Mouse (Mus musculus): ENCODE measurements at regions not wholly inside any gene's neighbourhood (a gene's known extent, or its start where the extent isn't known, plus 50 kb on each side); places are given as distances from the start of the nearest gene placed in this dataset.

DNA sequence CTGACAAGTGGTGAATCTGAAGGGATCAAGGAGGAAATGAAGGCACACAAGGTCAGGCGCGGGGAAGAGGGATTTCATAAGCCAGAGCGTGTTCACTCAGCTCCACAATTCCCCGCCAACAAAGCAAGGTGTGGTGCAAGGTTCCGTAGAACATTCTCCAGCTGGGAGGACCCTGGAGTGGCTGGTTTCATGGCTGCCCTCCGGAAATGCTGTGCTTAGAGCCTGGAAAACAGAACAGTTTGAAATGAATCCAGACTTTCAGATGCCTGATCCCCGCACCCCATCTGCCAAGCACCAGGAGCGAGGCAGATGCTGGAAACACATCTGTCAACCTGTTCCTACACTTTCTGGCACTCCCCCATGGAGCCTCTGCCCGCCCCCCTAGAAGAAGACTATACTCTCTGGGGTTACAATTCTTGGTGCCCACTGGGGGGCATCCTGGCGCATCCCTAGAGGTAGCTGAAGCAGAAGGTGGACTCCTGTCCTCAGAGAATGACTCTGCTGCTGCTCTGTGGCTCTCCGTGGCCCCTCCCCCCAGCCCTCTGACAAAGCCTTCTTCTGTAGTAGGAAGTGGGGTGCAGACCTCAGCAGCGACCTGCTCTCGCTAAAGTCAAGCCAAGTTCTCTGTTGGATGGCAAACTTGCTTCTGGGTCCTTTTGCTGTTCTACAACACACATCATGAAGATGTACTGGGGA, 54.5 kb upstream of the Mafb start:
- peak in 1 of 2 experiments; percentile 32 for DNase-seq (ENCODE audit: extremely low spot score in 1 of 2, low spot score in 1 of 2)

DNA sequence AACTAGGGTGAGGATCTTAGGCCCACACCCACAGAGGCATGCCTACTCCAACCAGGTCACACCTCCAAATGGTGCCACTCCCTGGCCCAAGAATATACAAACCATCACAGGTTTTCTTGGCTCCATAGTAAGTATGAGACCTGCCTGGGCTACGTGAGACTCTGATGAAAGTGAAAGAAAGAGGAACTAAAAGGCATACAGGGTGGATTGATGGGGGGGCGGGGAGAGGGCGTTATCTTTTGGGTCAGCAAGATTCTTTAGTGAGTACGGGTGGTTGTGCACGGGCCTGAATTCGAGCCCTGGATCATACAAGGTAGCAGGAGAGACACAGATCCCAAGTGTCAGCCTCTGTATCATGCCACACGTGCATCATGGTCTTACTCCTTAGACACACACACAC, 57.6 kb upstream of the Mafb start:
- no peak for DNase-seq (ENCODE audit: extremely low spot score in 1 of 2, low spot score in 1 of 2)

DNA sequence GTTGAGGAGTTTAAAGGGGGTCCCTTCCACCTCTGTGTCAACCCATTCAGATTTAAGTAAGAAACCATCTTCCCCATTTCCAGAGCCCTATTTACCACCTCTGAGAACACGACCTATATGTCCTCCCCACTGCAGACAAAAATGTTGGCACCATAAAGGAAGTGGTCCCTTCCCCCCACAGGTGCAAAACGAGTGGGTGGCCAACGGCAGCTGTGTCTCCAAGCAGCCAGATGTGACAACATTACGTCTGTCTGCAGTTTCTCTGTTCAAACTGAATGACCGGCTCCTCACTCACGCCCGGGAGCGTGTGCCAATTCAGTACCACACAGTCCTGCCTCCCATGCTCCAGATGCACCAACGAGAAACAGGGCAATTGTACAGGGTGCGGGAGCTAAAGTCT, 60.6 kb upstream of the Mafb start:
- DNase-seq (ENCODE audit: extremely low spot score in 1 of 2, low spot score in 1 of 2) = no peak

DNA sequence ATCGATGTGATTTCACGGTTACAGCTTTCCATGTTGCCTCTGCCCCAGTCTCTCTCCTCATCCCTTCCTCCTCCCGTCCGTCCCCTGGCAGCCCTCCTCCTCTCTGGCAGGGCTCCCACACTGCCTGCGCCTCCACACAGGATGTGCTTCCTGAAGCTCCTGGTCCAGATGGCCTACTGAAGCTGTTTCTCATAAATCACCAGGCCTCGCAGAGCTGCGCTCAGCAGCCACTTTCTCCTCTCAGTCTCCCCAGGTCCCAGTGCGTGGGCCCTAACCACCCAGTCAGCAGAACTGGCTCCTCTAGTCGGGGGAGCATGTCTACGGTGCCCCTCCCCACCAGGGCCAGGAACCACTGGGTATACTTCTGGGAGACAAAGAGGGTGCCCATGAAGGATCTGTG, 66.4 kb upstream of the Mafb start:
- peak; percentile 81 to 91 for DNase-seq (ENCODE audit: extremely low spot score in 1 of 2, low spot score in 1 of 2)

DNA sequence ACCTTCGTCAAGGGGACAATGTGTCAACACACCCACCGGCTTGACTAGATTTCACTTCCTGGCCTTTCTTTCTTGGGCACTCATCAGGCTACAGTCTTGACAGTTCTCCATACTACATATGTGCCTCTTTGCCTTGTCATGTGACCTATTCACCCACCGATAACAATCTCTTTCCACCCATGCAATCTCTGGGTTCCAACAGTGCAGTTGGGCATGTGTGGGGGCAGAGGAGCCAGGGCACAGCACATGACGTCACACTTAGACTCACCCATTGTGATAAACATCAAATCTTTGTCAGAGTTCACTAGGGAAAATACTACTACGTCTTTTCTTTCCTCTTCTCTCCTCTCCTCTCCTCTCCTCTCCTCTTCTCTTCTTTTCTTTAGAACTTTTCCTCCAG, 67.8 kb upstream of the Mafb start:
- no peak for DNase-seq (ENCODE audit: extremely low spot score in 1 of 2, low spot score in 1 of 2)

DNA sequence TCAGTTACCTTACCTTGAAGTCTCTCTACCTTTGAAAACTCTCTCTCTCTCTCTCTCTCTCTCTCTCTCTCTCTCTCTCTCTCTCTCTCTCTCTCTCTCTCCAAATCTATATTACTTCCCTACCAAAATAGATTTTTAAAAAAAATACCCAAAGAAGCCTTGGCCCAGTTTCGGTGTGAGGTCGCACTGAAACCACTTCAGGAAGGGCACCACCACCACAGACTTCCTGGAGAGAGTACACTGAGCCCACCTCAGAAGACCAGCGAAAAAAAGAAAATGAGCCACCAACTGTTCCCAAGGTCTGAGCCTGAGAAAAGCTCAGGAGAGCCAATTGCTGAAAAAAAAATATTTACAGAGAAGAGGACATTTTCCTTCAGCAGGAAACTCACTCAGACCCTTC, 68.8 kb upstream of the Mafb start:
- no peak for DNase-seq (ENCODE audit: extremely low spot score in 1 of 2, low spot score in 1 of 2)

DNA sequence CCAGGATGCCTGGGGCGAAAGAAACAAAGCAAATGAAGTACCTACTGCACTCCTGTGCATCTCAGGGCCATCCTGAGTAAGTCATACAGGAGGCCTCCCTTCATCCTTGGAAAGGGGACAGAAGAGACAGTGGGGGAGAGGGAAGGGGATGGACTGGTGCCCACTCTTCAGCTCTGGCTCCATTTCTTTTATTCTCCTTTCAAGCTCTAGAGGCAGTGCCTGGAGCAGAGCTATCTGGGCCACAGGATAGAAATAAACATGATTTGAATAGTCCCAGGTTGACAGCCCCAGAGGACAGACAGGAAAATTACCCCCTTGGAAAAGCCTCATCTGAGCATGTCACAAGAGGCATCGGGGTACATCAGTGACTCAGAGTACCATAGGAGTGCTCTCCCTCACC, 72.2 kb upstream of the Mafb start:
- DNase-seq (ENCODE audit: extremely low spot score in 1 of 2, low spot score in 1 of 2) = no peak

DNA sequence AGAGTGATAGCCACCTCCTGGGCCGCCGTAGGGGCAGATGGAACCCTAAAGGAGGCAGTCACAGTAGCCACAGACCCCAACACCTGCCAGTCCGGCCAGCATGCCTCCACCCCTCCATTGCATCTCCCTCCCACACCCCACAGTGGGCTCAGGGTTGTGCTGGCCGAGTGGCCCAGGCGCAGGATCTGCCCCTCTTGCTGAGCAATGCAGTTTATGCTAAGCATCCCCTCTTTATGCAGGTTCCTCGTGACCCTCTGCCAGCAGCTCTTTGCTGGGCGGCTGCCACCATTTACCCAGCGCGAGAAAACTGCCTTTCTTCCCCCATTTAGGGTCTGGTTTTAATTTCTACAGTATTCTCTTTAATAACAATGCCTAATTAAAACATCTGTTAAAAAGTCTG, 73.4 kb upstream of the Mafb start:
- no peak for DNase-seq (ENCODE audit: extremely low spot score in 1 of 2, low spot score in 1 of 2)

DNA sequence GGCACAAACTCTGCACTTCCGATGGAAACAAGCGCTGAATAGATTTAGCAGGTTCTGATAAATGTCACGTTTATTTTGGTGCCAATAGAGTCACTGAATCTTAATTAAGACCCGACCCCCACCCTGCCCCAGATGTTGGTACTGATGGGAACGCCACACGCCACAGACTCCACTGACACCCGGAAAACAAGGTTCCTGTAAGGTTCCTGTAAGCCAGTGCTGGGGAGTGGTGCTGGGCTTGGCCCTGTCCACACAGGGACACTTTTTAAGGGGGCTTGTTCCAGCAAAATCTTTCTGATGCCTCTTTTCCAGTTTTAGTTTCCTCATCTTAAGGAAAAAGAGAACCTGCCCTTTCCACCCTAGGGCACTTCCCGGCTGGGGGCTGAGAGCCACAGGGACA, 84.2 kb upstream of the Mafb start:
- DNase-seq (ENCODE audit: extremely low spot score in 1 of 2, low spot score in 1 of 2) = no peak

DNA sequence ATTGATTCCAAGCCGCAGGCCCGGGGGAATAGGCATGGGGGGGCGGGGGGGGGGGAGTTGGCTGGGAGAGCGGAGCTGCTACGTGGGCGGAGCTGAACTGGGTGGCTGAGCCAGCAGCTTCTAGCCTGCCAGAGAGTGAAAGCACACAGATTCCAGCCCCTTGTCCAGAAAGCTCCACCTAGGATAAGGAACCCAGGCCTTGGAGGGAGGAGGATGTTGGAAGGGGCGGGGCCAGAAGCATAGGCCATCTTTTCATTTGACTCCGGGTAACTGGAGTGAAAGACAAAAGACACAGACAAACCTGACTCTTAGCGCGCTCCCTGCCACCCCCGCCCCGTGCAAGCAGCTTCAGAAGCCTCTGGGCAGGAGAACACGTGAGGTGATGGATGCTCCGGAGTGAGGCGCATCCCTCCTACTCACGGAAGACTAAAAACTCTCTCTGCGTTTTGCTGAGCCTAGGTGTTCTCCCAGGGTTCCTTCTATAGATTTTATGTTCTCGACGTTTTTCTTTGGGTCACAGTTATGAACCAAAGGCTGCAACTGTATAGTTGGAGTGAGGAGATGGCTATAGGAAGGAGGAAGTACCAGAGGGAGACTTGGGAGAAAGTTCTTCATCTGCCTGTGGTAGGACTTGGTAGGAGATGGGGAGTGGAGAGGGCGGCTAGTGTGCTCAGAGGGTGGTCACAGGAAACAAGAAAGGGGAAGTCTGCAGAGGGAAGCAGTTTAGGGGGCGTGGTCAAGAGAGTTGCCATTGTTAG, 84.8 kb upstream of the Mafb start:
- peak in 1 of 2 experiments; percentile 65 for DNase-seq (ENCODE audit: extremely low spot score in 1 of 2, low spot score in 1 of 2)

DNA sequence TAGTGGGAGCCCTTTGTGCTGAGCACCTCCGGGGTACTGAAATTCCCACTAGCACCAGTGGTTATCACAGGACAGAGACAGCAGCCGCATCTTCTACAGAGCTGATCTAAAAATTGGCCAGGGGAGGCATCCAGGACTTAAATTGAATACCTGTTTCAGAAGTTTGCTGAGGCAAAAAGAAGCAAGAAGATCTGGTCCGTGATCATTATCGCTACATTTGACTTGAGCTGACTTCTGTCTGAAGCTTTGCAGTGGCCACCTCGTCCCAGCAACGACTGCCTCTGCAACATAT, 85.3 kb upstream of the Mafb start:
- DNase-seq (ENCODE audit: extremely low spot score in 1 of 2, low spot score in 1 of 2) = no peak

DNA sequence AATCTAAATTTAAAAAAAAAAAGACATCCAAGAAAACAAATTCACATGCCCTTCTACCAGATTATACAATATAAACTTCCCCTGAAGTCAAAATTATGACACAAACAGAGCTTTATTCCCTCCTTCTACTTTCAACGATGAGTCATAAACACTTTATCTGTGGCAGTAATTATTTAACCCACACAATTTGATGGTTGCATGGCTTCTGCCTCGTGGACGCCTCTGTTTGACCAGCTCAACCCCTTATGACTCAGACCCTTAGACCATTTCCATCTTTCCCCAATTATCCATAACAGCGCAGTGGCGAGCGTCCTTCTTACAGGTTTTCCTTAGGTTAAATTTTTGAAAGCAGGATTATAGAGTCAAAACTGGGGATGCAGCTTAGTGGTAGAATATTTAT, 85.9 kb upstream of the Mafb start:
- no peak for DNase-seq (ENCODE audit: extremely low spot score in 1 of 2, low spot score in 1 of 2)

DNA sequence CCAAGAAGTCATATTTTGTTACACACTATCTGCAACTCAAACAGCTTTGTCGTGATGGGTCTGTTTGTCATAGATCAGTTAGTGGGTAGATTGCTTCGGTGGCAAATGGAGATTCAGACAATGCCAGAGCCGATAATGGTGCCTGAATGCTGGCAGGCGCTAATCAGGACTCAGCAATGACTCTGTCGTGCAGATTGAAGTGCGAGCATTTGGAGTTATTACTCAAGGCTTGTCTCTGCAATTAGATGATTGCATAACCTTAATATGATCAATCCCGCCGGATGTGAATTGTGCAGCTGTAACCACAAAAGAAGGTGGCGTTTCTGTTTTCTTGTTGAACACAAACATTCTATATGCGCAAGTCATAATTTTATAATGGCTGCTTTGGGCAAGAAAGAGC, 88.8 kb upstream of the Mafb start:
- DNase-seq (ENCODE audit: extremely low spot score in 1 of 2, low spot score in 1 of 2) = no peak

DNA sequence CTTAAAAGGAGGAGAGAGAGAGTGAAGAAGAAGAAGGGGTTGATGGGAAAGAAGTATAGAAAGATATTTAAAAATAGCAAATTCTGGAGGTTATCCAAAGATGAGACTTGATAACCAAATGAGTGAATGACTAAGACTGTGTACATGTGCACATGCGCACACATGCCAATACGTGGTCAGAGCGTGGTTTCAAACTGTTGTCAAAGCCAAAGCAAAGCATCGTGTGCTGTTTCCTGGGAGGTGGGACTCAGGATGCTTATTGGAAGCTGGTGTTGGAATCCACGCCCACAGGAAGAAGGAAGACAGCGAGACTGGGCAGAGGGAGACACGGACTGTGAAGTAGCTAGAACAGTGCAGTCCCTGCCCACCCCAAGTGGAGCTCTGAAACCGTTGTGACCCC, 89.8 kb upstream of the Mafb start:
- DNase-seq (ENCODE audit: extremely low spot score in 1 of 2, low spot score in 1 of 2) = no peak

DNA sequence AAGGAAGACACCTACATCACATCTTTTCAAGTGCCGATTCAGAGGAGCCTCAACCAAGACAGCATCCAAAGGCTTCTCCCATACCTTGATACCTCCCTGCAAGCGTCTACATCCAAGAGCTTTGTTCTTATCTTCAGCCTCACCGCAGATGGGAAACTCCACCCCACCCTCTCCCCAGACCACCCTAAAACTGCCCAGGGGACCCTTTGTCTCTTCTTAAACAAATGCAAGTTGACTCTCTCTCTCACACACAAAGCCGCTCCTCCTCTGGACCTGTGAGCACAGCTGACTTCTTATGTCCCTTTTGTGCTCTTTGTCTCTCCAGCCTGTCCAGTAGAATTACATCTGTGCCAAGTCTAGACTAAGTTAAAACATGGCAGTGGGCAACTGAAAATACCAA, 104.7 kb upstream of the Mafb start:
- DNase-seq (ENCODE audit: extremely low spot score in 1 of 2, low spot score in 1 of 2) = no peak

DNA sequence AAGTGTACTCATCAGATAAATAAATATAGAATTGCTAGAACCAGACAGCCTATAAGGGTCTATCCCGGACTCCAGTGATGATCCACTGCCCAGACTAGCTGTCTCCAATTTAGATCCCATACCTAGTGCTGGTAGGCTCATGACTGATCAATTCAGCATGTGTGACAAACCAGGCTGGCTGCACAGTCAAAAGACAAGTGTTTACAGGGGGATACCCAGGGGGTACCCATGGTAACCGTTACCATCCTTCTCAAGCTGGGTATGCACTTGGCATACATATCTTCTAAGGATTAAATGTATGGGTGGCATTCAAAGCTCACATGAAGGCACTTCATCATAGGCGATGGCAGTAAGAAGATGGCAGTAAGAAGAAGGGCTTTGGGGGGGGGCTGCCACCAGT, 109.3 kb upstream of the Mafb start:
- no peak for DNase-seq (ENCODE audit: extremely low spot score in 1 of 2, low spot score in 1 of 2)

DNA sequence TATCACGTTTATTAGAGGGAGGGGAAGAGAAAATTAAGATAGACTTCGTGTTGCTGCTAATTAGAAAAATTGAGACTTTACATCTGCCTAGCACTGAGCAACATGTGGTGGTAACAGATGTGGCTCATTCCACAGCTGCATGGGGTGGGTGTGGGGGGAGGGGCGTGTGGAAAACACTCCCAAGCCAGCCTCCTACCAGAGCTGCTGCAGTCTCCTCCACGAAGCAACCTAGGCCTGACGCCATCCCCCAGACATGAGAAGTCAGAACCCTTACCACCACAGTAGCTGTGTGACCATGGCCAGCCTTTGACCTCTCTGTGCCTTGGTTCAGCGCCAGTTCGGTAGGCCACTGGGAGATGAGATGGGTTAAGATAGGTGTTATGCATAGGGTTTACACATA, 112.4 kb upstream of the Mafb start:
- no peak for DNase-seq (ENCODE audit: extremely low spot score in 1 of 2, low spot score in 1 of 2)

DNA sequence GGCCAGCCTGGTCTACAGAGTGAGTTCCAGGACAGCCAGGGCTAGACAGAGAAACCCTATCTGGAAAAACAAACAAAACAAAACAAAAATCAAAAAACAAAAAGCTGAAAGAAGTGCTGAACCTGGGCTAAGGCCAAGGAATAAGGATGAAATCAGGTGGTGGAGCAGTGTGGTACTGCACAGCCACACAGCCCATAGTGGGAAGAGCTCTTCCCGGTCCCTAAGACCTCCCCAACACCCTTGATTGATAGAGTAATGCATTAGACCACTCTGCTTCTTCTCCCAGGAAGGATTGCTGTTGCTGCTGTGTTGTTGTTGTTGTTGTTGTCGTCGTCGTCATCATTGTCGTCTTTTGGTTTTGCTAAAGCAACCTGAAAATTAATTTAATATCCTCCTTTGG, 118.2 kb upstream of the Mafb start:
- no peak for DNase-seq (ENCODE audit: extremely low spot score in 1 of 2, low spot score in 1 of 2)

DNA sequence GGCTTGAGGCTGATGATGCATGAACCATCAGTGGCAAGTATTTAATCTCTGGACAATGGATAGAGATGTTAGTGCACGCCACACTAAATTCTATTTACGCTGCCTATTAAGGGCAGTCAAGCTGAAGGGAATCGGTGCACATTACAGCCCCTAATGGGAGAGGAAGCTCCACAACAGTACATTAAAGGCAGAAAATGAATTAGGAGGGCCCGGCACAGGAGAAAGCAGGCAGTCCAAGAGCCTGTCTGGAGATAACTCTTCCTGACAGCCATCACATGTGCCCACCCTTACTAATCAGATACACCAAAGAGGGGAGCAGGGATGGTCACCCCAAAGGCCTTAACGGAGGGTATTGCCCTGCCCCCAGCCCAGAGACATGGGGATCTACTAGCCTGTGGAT, 118.7 kb upstream of the Mafb start:
- no peak for DNase-seq (ENCODE audit: extremely low spot score in 1 of 2, low spot score in 1 of 2)

DNA sequence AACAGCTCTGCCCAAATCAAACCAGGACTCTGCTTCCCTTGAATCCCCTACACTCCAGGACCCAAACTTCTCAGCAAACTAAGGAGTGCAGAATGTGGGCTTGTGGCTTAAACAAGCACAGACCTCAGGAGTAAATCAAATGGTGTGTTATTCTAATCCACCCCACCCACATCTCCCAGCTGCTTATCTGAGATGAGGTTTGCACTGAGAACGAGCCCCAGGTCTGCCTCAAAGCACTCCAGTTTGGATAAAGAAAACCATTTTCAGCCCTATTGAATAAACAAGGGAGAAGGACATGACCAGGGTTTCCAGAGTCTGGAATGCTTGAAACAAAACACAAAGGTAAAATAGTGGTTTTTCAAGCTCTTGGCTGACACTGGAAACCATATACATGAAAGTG, 132.9 kb upstream of the Mafb start:
- DNase-seq (ENCODE audit: extremely low spot score in 1 of 2, low spot score in 1 of 2) = no peak

DNA sequence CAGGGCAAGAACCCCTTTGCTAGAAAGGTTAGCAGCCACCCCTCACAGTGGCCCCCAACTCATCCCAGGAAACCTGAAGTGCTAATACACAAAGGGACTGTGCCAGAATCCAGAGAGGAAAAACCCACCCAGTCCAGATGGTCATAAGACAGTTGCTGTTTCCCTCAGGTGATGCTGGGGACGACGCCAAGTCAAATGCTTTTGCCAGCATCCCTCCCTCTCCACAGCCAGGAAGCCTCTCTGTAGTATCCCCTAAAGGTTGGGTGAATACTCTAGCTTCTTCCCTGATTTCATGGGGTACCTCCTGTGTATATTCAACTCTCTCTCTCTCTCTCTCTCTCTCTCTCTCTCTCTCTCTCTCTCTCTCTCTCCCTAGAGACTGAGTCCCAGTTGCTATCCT, 136.0 kb upstream of the Mafb start:
- DNase-seq (ENCODE audit: extremely low spot score in 1 of 2, low spot score in 1 of 2) = no peak

DNA sequence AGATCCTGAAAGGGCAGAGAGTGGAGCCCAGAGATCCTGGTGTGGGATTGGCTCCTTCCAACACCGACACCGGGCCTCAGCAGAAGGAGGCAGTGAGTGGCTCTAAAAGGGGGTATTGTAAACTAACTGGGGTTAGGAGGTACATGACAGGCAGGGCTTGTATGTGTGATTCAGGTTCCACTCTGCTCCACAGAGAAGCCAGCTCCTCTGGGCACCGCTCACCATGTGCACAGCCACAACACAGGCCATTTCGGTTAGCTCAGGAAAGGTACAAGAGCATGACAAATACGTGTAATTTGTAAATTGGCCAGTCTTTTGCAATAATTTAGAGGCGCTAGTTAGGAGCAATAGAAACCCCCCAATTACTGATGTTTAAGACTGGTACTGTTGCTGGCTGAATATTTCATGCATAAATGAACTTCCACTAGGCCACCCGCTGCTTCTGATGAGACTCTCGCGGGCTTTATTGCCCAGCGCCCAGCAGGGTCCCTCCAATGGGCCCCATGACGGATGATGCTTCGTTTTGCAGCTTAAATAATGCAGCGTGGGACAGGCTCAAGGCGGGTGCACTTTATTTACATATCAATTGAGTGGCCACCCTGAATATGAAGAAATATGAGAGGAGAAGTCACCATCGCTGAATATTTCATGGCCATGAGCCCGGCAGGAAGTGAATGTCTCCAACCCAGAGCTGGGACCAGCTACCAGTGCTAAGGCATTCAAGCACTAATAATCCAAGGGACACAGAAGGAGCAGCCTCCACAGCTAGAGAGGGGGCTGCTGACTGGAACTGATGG, 136.9 kb upstream of the Mafb start:
- DNase-seq (ENCODE audit: extremely low spot score in 1 of 2, low spot score in 1 of 2) = no peak

All from frontal cortex, adult 2 months (tissue).